Mouse (Mus musculus): ENCODE results near the gene Cbx7. TPM values are rescaled to one million over a fixed set of nuclear protein-coding genes. Genes with fewer than 3 reads are reported as not detected.
"Not testable (repeated sequence)": the region's sequence is repeated elsewhere in the genome, so short reads cannot be mapped to it uniquely, and the experiment has no call there.

Cbx7 gene
- polyA plus RNA-seq, 1 experiment from 2014 or later: 2.4 TPM

GRCm38 (mm10) chr15:79939501-79939900 lies 31.4 kb downstream of the Cbx7 start:
- 92% methylated on average over 6 of the region's 7 CpGs for WGBS
- not testable (repeated sequence) for DNase-seq (ENCODE audit: low spot score); H3K36me3 ChIP-seq (replicated peaks); H3K4me1 ChIP-seq; H3K4me3 ChIP-seq; H3K9me3 ChIP-seq; H3K27ac ChIP-seq (replicated peaks)
- H3K27me3 ChIP-seq (replicated peaks; ENCODE audit: low read depth, poor library complexity, severe bottlenecking): peaks cover 15% of the 10 kb centered on the region

GRCm38 (mm10) chr15:79939020-79939419 lies 31.9 kb downstream of the Cbx7 start:
- Histone ChIP-seq H3K4me1 (peaks cover 12% of the 10 kb centered on the region), H3K4me3 (no peak overlapping the region), H3K9me3 (no peaks in the 10 kb centered on the region), H3K27ac (replicated peaks) (no peak overlapping the region), H3K36me3 (replicated peaks) (no peaks in the 10 kb centered on the region), H3K27me3 (replicated peaks; ENCODE audit: low read depth, poor library complexity, severe bottlenecking) (peaks cover 19% of the 10 kb centered on the region)
- no peak for DNase-seq (ENCODE audit: low spot score)
- 93% methylated on average over 12 of the region's 12 CpGs for WGBS

GRCm38 (mm10) chr15:79936374-79936751 lies 34.6 kb downstream of the Cbx7 start:
- Histone ChIP-seq H3K36me3 (replicated peaks) (no peaks in the 10 kb centered on the region), H3K4me3 (no peak overlapping the region), H3K27ac (replicated peaks) (no peak overlapping the region), H3K27me3 (replicated peaks; ENCODE audit: low read depth, poor library complexity, severe bottlenecking) (peaks cover 46% of the 10 kb centered on the region), H3K9me3 (no peaks in the 10 kb centered on the region), H3K4me1 (peaks cover 37% of the 10 kb centered on the region)
- 67% methylated on average over 7 of the region's 7 CpGs for WGBS
- DNase-seq (ENCODE audit: low spot score): no peak

- Histone ChIP-seq H3K27me3 (replicated peaks; ENCODE audit: low read depth, poor library complexity, severe bottlenecking) (peaks cover 51% of the 10 kb centered on the region), H3K36me3 (replicated peaks) (no peaks in the 10 kb centered on the region), H3K4me1 (peaks cover 37% of the 10 kb centered on the region), H3K4me3 (no peak overlapping the region), H3K27ac (replicated peaks) (no peak overlapping the region), H3K9me3 (no peaks in the 10 kb centered on the region)
- DNase-seq (ENCODE audit: low spot score): no peak
- 26% methylated on average over 9 of the region's 9 CpGs for WGBS
Observed at GRCm38 (mm10) chr15:79935654-79936373, 35.1 kb downstream of the Cbx7 start.

GRCm38 (mm10) chr15:79934776-79935175 lies 36.1 kb downstream of the Cbx7 start:
- H3K27me3 ChIP-seq (replicated peaks; ENCODE audit: low read depth, poor library complexity, severe bottlenecking): peaks cover 61% of the 10 kb centered on the region
- H3K4me1 ChIP-seq: peaks cover 37% of the 10 kb centered on the region
- H3K27ac ChIP-seq (replicated peaks): no peak overlapping the region
- peak; percentile 42 for DNase-seq (ENCODE audit: low spot score)
- H3K9me3 ChIP-seq: no peaks in the 10 kb centered on the region
- peak overlapping the region; percentile 29; the same call in 1 of the 2 replicates for H3K4me3 ChIP-seq
- no peaks in the 10 kb centered on the region for H3K36me3 ChIP-seq (replicated peaks)
- under 1% methylated on average over 10 of the region's 10 CpGs for WGBS

- H3K27ac ChIP-seq (replicated peaks): no peak overlapping the region
- WGBS: under 1% methylated on average over 22 of the region's 22 CpGs
- DNase-seq (ENCODE audit: low spot score): peak; percentile 42
- H3K9me3 ChIP-seq: no peaks in the 10 kb centered on the region
- H3K4me1 ChIP-seq: peaks cover 37% of the 10 kb centered on the region
- peak overlapping the region; percentile 40 for H3K4me3 ChIP-seq
- peaks cover 70% of the 10 kb centered on the region for H3K27me3 ChIP-seq (replicated peaks; ENCODE audit: low read depth, poor library complexity, severe bottlenecking)
- H3K36me3 ChIP-seq (replicated peaks): no peaks in the 10 kb centered on the region
Observed at GRCm38 (mm10) chr15:79933670-79934514, 37.0 kb downstream of the Cbx7 start.

- H3K9me3 ChIP-seq: no peaks in the 10 kb centered on the region
- H3K27ac ChIP-seq (replicated peaks): no peak overlapping the region
- H3K36me3 ChIP-seq (replicated peaks): no peaks in the 10 kb centered on the region
- H3K4me1 ChIP-seq: peaks cover 40% of the 10 kb centered on the region
- no peak for DNase-seq (ENCODE audit: low spot score)
- H3K4me3 ChIP-seq: peak overlapping the region; percentile 77
- H3K27me3 ChIP-seq (replicated peaks; ENCODE audit: low read depth, poor library complexity, severe bottlenecking): peaks cover 75% of the 10 kb centered on the region
- WGBS: 3% methylated on average over 22 of the region's 22 CpGs
Observed at GRCm38 (mm10) chr15:79933052-79933669, 37.8 kb downstream of the Cbx7 start.

GRCm38 (mm10) chr15:79932323-79932987 lies 38.5 kb downstream of the Cbx7 start:
- H3K4me1 ChIP-seq: peaks cover 47% of the 10 kb centered on the region
- peaks cover 75% of the 10 kb centered on the region for H3K27me3 ChIP-seq (replicated peaks; ENCODE audit: low read depth, poor library complexity, severe bottlenecking)
- H3K27ac ChIP-seq (replicated peaks): peak overlapping the region; percentile 80

GRCm38 (mm10) chr15:79931496-79932141 lies 39.3 kb downstream of the Cbx7 start:
- WGBS: 17% methylated on average over 13 of the region's 13 CpGs
- no peaks in the 10 kb centered on the region for H3K36me3 ChIP-seq (replicated peaks)
- no peak for DNase-seq (ENCODE audit: low spot score)
- H3K27me3 ChIP-seq (replicated peaks; ENCODE audit: low read depth, poor library complexity, severe bottlenecking): peaks cover 75% of the 10 kb centered on the region
- no peaks in the 10 kb centered on the region for H3K9me3 ChIP-seq
- H3K4me1 ChIP-seq: peaks cover 54% of the 10 kb centered on the region
- H3K27ac ChIP-seq (replicated peaks): no peak overlapping the region
- H3K4me3 ChIP-seq: peak overlapping the region; percentile 77

More at GRCm38 (mm10) chr15:79932323-79932987, 38.5 kb downstream of the Cbx7 start:
- under 1% methylated on average over 62 of the region's 62 CpGs for WGBS
- Histone ChIP-seq H3K4me3 (peak overlapping the region; percentile 77), H3K36me3 (replicated peaks) (no peaks in the 10 kb centered on the region), H3K9me3 (no peaks in the 10 kb centered on the region)
- DNase-seq (ENCODE audit: low spot score): peak; percentile 90

GRCm38 (mm10) chr15:79929734-79930133 lies 41.2 kb downstream of the Cbx7 start:
- no peak overlapping the region for H3K27ac ChIP-seq (replicated peaks)
- WGBS: 84% methylated on average over 3 of the region's 3 CpGs
- no peaks in the 10 kb centered on the region for H3K9me3 ChIP-seq
- H3K4me3 ChIP-seq: no peak overlapping the region
- peaks cover 63% of the 10 kb centered on the region for H3K27me3 ChIP-seq (replicated peaks; ENCODE audit: low read depth, poor library complexity, severe bottlenecking)
- H3K4me1 ChIP-seq: peaks cover 49% of the 10 kb centered on the region
- H3K36me3 ChIP-seq (replicated peaks): no peaks in the 10 kb centered on the region
- no peak for DNase-seq (ENCODE audit: low spot score)

- H3K4me1 ChIP-seq: peaks cover 39% of the 10 kb centered on the region
- no peak overlapping the region for H3K4me3 ChIP-seq
- no peak for DNase-seq (ENCODE audit: low spot score)
- no peak overlapping the region for H3K27ac ChIP-seq (replicated peaks)
- no peaks in the 10 kb centered on the region for H3K9me3 ChIP-seq
- H3K36me3 ChIP-seq (replicated peaks): no peaks in the 10 kb centered on the region
- peaks cover 53% of the 10 kb centered on the region for H3K27me3 ChIP-seq (replicated peaks; ENCODE audit: low read depth, poor library complexity, severe bottlenecking)
- WGBS: 85% methylated on average over 2 of the region's 2 CpGs
Observed at GRCm38 (mm10) chr15:79928736-79929135, 42.2 kb downstream of the Cbx7 start.

- Histone ChIP-seq H3K27me3 (replicated peaks; ENCODE audit: low read depth, poor library complexity, severe bottlenecking) (peaks cover 48% of the 10 kb centered on the region), H3K9me3 (no peaks in the 10 kb centered on the region), H3K4me1 (peaks cover 34% of the 10 kb centered on the region), H3K36me3 (replicated peaks) (no peaks in the 10 kb centered on the region), H3K4me3 (peak overlapping the region; percentile 75), H3K27ac (replicated peaks) (peak overlapping the region; percentile 80; the same call in 1 of the 2 replicates)
- DNase-seq (ENCODE audit: low spot score): no peak
- WGBS: 89% methylated on average over 3 of the region's 3 CpGs
Observed at GRCm38 (mm10) chr15:79928316-79928715, 42.6 kb downstream of the Cbx7 start.

Measured in embryonic facial prominence, embryonic 10.5 days (tissue).